Mouse (Mus musculus) testis, adult 2 months (tissue): Measurements from ENCODE around the gene Get4.

ENCODE experiments used
- CTCF ChIP-seq: fragments of 200-500 bp; IDR thresholded peaks from 2 replicates; pipeline ENCODE4 v1.5.1; 2012; ENCODE audit warnings: low read depth, mild to moderate bottlenecking, inconsistent platforms, low read length, moderate library complexity; ENCODE audit not compliant: control insufficient read depth, insufficient read depth, insufficient replicate concordance
- POLR2A ChIP-seq: fragments of 200-500 bp; IDR thresholded peaks from 2 replicates; pipeline ENCODE4 v1.6.1; 2012; ENCODE audit warnings: low read depth, mild to moderate bottlenecking, inconsistent platforms, low read length, moderate library complexity; ENCODE audit not compliant: control insufficient read depth

GRCm38 (mm10) chr5:139282191-139282590, 30.1 kb downstream of the Get4 start:
- peak; percentile 92; the same call in 1 of the 2 replicates for TF ChIP-seq CTCF
- no peak for TF ChIP-seq POLR2A
